Mouse (Mus musculus): ENCODE results near the gene Lipe. TPM values are rescaled to one million over a fixed set of nuclear protein-coding genes. Genes with fewer than 3 reads are reported as not detected.
"Not testable (repeated sequence)": the region's sequence is repeated elsewhere in the genome, so short reads cannot be mapped to it uniquely, and the experiment has no call there.

Gene Lipe
- 10 to 100 TPM; 21.3 to 22.7 TPM for total RNA-seq (2021)
- long read RNA-seq, experiment 1, partial matches to known transcripts, result 0 of 7 reads
- long read RNA-seq, experiment 1, other reads (novel, unspliced or antisense), result 3 of 7 reads
- long read RNA-seq, experiment 2, partial matches to known transcripts, result 3 of 7 reads
- long read RNA-seq, experiment 2, other reads (novel, unspliced or antisense), result 0 of 7 reads

GRCm38 (mm10) chr7:25398610-25399009 lies at the start of gene Lipe:
TSS of gene Lipe (minus strand) at chr7:25398710.
- DNase-seq (ENCODE audit: low spot score), result no peak

GRCm38 (mm10) chr7:25440816-25441153 lies 42.3 kb upstream of the Lipe start:
- no peak for DNase-seq (ENCODE audit: low spot score)

DNA sequence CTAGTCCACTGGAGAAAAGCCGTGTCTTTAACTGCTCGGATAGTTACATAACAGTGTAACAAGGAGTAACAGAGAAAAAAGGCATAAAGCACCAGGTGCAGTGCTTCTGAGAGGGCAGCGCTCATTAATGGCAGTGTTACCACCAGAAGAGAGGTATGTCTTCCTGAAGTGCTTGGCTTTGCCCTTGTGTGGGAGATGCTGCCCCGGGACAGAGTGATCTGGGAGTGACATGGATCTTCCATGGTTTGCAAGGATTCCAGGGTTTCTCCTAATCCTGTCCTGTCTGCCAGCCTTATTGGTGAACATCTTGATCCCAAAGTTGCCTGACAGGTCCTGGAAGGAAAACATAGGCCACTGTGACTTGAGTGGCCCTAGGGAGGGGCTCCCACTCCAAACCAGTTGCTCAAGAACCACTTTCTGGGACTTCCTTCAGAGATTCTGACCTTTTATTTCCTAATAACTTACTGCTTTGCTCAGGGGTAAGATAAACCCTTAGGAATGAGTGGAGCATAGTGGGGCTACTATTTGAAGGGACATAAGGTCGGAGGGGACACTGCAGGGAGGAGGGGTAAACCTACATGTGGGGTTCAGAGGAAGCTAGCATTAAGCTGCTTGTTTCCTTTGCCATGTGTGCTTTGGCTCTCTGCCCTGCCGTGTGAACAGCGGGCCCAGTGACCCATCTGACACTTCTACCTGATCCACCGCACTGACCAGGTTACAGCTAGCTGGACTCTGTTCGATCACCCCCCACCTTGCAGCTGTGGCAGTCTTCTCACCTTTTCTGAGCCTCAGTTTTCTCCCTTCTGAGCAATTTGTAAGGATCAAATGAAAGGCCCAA lies 41.7 kb upstream of the Lipe start:
- DNase-seq (ENCODE audit: low spot score), result no peak

DNA sequence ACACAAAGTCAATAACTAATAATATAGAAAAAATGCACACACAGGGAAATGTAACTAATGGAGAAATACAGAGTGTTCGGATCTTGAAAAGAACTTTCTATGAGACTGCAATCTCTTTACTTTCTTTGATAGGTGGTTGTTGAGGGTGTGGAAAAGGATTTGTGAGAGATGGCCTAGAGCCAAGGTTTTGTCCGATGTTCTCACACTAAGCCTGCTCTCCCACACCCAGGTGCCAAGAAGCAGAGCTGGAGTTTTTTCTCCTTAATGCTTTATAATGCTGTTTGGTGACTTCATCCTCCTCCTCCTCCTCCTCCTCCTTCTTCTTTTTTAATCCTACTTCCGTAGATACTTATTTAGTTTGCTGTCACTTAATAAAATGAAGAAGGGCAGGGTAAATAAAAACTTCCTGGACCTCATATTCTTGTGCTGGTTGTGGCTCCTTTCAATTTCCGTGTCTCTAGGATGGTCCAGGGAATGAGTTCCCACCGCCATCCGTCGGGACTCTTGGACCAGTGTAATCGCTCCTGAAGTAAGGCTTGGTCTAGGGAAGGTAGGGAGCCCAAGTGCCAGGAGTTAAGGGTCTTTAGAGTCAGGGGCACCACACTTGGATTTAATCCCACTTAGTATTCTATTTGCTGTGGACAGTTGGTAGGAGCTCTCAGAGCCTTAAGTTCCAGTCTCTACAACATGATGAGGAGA lies 40.8 kb upstream of the Lipe start:
- no peak for DNase-seq (ENCODE audit: low spot score)

- DNase-seq (ENCODE audit: low spot score), result no peak
Measured at GRCm38 (mm10) chr7:25436704-25437103, 38.2 kb upstream of the Lipe start.

- DNase-seq (ENCODE audit: low spot score), result peak; percentile 32
Measured at GRCm38 (mm10) chr7:25436226-25436625, 37.7 kb upstream of the Lipe start.

- no peak for DNase-seq (ENCODE audit: low spot score)
Measured at GRCm38 (mm10) chr7:25435546-25435851, 37.0 kb upstream of the Lipe start.

GRCm38 (mm10) chr7:25434654-25435545 lies 36.4 kb upstream of the Lipe start:
- DNase-seq (ENCODE audit: low spot score), result no peak

DNA sequence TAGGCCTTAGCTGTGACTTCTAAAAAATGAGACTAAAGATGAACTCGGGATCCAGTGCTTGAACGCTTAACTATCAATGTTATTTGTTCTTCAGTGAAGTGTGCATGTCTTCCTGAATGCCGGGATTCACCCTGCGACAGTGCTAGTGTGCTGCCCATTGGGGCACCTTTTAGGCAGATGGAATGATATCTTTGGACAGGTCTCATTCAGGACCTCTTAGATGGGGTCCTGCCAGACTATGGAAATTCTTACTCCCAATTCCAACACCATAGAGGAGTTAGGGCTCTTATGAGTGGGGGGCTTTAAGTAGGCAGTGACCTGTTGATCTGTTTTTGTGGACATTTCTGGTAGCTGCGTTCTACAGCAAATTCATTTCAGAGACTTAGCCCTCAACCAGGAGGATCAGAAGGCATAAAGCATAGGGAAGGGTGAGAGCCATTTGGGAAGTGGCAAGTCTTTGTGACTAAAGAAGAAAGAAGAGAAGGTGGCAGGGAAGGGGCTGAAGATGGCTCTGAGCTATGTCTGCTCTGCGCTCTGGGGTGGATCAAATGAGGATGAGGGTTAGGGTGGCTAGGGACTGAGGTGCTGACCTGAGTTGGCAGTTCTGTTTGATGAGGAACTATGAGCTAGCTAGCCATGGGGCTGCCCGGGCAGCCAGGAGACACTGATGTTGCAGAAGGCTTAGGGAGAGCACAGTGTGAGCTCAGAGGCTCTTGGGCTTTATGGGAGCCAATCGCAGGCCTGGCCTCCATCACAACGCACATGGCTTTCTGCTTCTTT lies 35.5 kb upstream of the Lipe start:
- DNase-seq (ENCODE audit: low spot score), result no peak

DNA sequence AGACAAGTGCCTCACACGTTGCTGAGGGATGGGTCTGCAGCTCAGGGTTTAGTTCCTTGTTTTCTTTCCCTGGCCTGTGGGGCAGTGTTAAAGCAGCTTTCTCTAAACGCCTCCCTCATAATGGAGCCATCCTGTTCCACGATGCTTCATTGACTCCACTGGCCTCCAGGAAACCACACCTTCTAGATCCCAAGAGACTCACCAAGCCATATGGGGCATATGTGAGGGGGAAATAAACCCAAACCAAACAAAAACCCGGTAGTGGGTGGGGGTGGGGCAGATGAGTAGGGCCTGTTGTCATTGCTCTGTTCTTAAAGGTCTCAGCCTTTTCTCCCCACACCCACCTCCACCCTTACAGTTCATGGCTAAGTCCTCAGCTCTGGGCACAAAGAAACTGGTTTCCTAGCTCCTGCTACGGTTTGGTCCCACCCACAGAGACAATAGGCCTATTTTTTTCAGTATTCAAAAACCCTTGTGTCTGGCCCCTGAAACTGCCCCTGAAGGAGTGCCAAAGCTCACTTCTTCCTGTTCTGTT lies 34.6 kb upstream of the Lipe start:
- no peak for DNase-seq (ENCODE audit: low spot score)

DNA sequence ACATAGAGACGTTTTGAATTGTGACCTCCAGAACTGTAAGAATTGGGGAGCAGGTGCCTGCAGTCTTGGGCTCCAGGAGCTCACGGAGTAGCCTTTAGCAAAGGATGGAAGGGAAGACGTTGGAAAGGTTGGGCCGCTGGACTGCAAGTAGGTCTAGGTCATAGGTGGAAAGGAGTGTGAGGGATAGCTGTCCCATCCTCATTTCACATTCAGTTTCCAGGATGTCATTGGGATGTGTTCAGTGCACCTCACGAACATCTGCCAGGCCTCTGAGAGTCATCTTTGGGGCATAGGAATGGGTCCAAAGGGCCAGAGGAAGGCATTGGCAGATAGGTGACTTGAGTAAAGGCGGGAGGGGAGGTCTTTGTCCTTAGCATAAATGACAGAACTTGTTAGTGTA lies 33.9 kb upstream of the Lipe start:
- DNase-seq (ENCODE audit: low spot score), result no peak

DNA sequence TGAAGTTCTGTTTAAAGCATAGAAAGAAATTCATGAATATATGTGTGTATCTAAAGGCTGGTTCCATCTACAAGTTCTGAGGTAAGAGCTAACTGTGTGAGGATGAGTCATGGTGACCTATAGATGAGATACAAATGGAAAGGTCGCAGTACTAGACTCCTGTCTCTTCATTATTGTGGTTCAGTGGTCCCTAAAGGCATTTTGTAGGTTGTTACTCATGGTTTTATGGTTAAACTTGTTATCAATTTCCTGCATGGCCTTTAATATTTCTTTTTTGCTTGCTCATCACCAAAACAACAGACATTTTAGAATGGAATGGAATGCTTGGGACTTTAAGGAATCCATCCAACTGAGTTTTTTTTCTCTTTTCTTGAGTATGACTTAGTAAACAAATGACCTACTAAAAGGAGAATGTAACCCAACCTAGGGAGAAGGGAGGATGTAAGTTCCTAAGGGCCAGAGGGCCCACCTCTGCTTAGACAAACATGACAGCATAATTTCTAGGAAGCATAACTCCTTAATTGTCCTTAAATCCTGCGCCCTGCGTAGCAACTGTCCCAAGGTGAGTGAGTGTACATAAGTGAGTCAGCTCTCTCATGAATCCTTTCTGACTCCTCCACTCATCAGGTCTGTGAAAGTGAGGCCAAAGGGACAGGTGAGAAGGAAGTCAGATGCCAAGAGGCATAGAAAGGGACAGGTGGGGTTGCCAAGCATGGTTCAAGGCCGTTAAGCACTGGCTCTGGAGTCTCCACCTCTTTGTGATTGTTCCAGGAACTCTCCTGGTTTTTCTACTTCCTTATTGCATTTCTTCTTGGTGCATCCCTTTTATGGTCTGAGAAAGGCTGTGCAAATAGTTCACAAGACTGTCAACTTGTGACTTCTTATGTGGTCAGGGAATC lies 31.6 kb upstream of the Lipe start:
- no peak for DNase-seq (ENCODE audit: low spot score)

- DNase-seq (ENCODE audit: low spot score), result no peak
Measured at GRCm38 (mm10) chr7:25428321-25428720, 29.8 kb upstream of the Lipe start.

GRCm38 (mm10) chr7:25427144-25427543 lies 28.6 kb upstream of the Lipe start:
- no peak for DNase-seq (ENCODE audit: low spot score)

DNA sequence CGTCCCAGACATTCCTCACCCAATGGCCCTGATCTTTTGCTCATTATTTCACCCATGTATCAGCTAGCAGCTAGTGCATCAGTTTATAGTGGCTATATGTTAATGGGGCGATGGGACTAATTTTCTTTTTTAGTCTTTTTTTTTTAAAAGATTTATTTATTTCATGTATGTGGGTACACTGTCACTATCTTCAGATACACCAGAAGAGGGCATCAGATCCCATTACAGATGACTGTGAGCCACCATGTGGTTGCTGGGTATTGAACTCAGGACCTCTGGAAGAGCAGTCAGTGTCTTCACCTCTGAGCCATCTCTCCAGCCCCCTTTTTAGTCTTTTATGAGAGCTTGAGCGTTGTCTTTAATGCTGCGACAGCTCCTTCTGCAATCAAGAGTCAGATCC lies 27.9 kb upstream of the Lipe start:
- DNase-seq (ENCODE audit: low spot score), result not testable (repeated sequence)

DNA sequence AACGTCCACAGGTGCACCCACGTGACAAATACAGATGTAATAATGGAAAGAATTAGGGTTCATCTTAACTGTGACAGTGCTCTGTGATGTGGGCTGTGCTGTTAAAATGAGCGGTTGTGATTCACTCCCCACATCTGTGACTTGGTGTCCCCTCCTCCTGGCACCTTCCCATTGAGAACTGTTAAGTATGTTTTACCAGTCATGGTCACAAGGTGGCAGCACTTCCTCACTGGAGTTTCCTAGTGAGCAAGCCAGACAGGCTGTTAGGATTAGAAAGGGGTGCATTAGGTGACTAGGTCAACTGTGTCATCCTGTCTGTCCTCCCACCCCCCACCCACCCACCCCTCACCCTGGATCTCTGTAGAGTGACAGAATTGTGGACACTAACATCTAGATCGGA lies 25.9 kb upstream of the Lipe start:
- DNase-seq (ENCODE audit: low spot score), result peak; percentile 87

GRCm38 (mm10) chr7:25422286-25422841 lies 23.9 kb upstream of the Lipe start:
- no peak for DNase-seq (ENCODE audit: low spot score)

DNA sequence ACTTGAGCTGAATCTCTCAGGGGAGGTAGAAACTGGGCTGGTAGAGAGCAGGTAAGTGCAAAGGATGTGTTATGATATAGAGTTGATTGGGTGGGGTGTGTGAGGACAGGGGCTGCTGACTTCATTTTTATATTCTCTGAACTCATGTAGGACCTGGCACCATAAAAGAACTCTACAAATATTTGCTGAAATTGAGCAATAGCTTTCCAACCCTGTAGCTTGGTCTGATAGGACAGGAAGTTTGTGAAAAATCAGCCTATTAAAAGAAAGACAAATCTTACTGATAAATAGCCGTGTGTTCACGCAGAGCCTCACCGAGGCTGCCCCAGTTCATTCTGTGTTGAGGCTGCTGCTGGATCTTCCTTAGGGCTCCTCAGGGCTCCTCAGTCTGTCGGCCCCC lies 21.4 kb upstream of the Lipe start:
- no peak for DNase-seq (ENCODE audit: low spot score)

GRCm38 (mm10) chr7:25419536-25419935 lies 21.0 kb upstream of the Lipe start:
- DNase-seq (ENCODE audit: low spot score), result no peak

Data from gastrocnemius, adult 18-20 months (tissue).